Mouse (Mus musculus) C2C12 (cell line): ENCODE measurements around the gene Htr1a.

ENCODE experiments used
- CEBPB ChIP-seq: IDR thresholded peaks from one replicate; pipeline ENCODE4 v1.6.1; 2011; ENCODE audit warnings: low read depth, mild to moderate bottlenecking, control low read depth, moderate library complexity
- CTCF ChIP-seq: IDR thresholded peaks from one replicate; pipeline ENCODE4 v1.5.1; 2011; ENCODE audit not compliant: control insufficient read depth, insufficient read depth, insufficient read length
- MAX ChIP-seq: IDR thresholded peaks from one replicate; pipeline ENCODE4 v1.6.1; 2011; ENCODE audit warnings: mild to moderate bottlenecking, control low read depth
- MYOG ChIP-seq: IDR thresholded peaks from one replicate; pipeline ENCODE4 v1.6.1; 2011; ENCODE audit not compliant: control insufficient read depth, insufficient read length; ENCODE audit errors: extremely low read depth
- USF1 ChIP-seq: IDR thresholded peaks from one replicate; pipeline ENCODE4 v1.6.1; 2011; ENCODE audit warnings: low read depth, mild to moderate bottlenecking, control low read depth, moderate library complexity

GRCm38 (mm10) chr13:105433141-105433540 lies 10.3 kb upstream of the Htr1a start:
- TF ChIP-seq CTCF, result no peak
- TF ChIP-seq MYOG, result no peak
- no peak for TF ChIP-seq USF1
- TF ChIP-seq CEBPB, result no peak
- no peak for TF ChIP-seq MAX
